Mouse (Mus musculus) C2C12 (cell line): ENCODE measurements around the gene Gm3646.

ENCODE experiments used
- CEBPB ChIP-seq: IDR thresholded peaks from one replicate; pipeline ENCODE4 v1.6.1; 2011; ENCODE audit warnings: low read depth, mild to moderate bottlenecking, control low read depth, moderate library complexity
- CTCF ChIP-seq: IDR thresholded peaks from one replicate; pipeline ENCODE4 v1.5.1; 2011; ENCODE audit not compliant: control insufficient read depth, insufficient read depth, insufficient read length
- FOSL1 ChIP-seq: IDR thresholded peaks from one replicate; pipeline ENCODE4 v1.8.0; 2011; ENCODE audit warnings: mild to moderate bottlenecking, low read length; ENCODE audit not compliant: poor library complexity, insufficient read depth, severe bottlenecking
- MAX ChIP-seq: IDR thresholded peaks from one replicate; pipeline ENCODE4 v1.6.1; 2011; ENCODE audit warnings: mild to moderate bottlenecking, control low read depth
- MYOG ChIP-seq: IDR thresholded peaks from one replicate; pipeline ENCODE4 v1.6.1; 2011; ENCODE audit not compliant: control insufficient read depth, insufficient read length; ENCODE audit errors: extremely low read depth
- USF1 ChIP-seq: IDR thresholded peaks from one replicate; pipeline ENCODE4 v1.6.1; 2011; ENCODE audit warnings: low read depth, mild to moderate bottlenecking, control low read depth, moderate library complexity

- TF ChIP-seq CTCF (no peak), USF1 (no peak), CEBPB (no peak), MAX (no peak), FOSL1 (no peak), MYOG (no peak)
Observed at GRCm38 (mm10) chr1:39765854-39766493, 39.2 kb downstream of the Gm3646 start.
